Mouse (Mus musculus): Measurements from ENCODE around the gene Klf1. TPM values are rescaled to one million over a fixed set of nuclear protein-coding genes. Genes with fewer than 3 reads are reported as not detected.

Klf1 gene
- polyA plus RNA-seq, 1 experiment: 0.38 TPM

Other genes starting within 250 kb of the Klf1 start
- 28.1 and 39.5 TPM in 2 replicates for gene Ier2, start 239.1 kb upstream of the Klf1 start, polyA plus RNA-seq (2012; rRNA removed)
- gene Trmt1, start 215.6 kb upstream of the Klf1 start, polyA plus RNA-seq (2012; rRNA removed): 58.1 and 68.2 TPM in 2 replicates
- gene Nacc1, start 214.1 kb upstream of the Klf1 start, polyA plus RNA-seq (2012; rRNA removed): 71.5 and 96.6 TPM in 2 replicates
- 6.6 and 7.1 TPM in 2 replicates for gene Lyl1, start 200.5 kb upstream of the Klf1 start, polyA plus RNA-seq (2012; rRNA removed)
- gene G430095P16Rik, start 178.9 kb upstream of the Klf1 start, polyA plus RNA-seq (2012; rRNA removed): 0.12 and 0.18 TPM in 2 replicates
- 14.5 and 15.4 TPM in 2 replicates for gene Nfix, start 101.6 kb upstream of the Klf1 start, polyA plus RNA-seq (2012; rRNA removed)
- gene Dand5, start 79.1 kb upstream of the Klf1 start, polyA plus RNA-seq (2012; rRNA removed): 1.9 and 3.0 TPM in 2 replicates
- 13.4 and 22.8 TPM in 2 replicates for gene Gadd45gip1, start 70.4 kb upstream of the Klf1 start, polyA plus RNA-seq (2012; rRNA removed)
- gene Rad23a, start 61.3 kb upstream of the Klf1 start, polyA plus RNA-seq (2012; rRNA removed): 49.3 and 65.9 TPM in 2 replicates
- 402 and 404 TPM in 2 replicates for gene Calr, start 55.0 kb upstream of the Klf1 start, polyA plus RNA-seq (2012; rRNA removed)
- gene Farsa, start 44.9 kb upstream of the Klf1 start, polyA plus RNA-seq (2012; rRNA removed): 50.9 and 54.2 TPM in 2 replicates
- gene Syce2, start 29.8 kb upstream of the Klf1 start, polyA plus RNA-seq (2012; rRNA removed): 3.5 and 5.5 TPM in 2 replicates
- 38.6 and 64.2 TPM in 2 replicates for gene Gcdh, start 8.0 kb upstream of the Klf1 start, polyA plus RNA-seq (2012; rRNA removed)
- 8.4 and 8.7 TPM in 2 replicates for gene Dnase2a, start 6.6 kb downstream of the Klf1 start, polyA plus RNA-seq (2012; rRNA removed)
- 0.36 and 0.49 TPM in 2 replicates for gene Mast1, start 35.4 kb downstream of the Klf1 start, polyA plus RNA-seq (2012; rRNA removed)
- not detected in 2 replicates for gene Rtbdn, start 45.1 kb downstream of the Klf1 start, polyA plus RNA-seq (2012; rRNA removed)
- gene Gm49661, start 67.5 kb downstream of the Klf1 start, polyA plus RNA-seq (2012; rRNA removed): 1.2 and 1.4 TPM in 2 replicates
- gene Prdx2, start 67.7 kb downstream of the Klf1 start, polyA plus RNA-seq (2012; rRNA removed): 183 and 200 TPM in 2 replicates
- 48.2 and 52.8 TPM in 2 replicates for gene Rnaseh2a, start 67.8 kb downstream of the Klf1 start, polyA plus RNA-seq (2012; rRNA removed)
- gene Junb, start 76.8 kb downstream of the Klf1 start, polyA plus RNA-seq (2012; rRNA removed): 80.2 and 118 TPM in 2 replicates
- 33.8 and 49.0 TPM in 2 replicates for gene Hook2, start 88.7 kb downstream of the Klf1 start, polyA plus RNA-seq (2012; rRNA removed)
- gene Best2, start 112.6 kb downstream of the Klf1 start, polyA plus RNA-seq (2012; rRNA removed): 0.33 TPM in 1 of 2 replicates, not detected in the other
- 142 and 146 TPM in 2 replicates for gene Asna1, start 123.4 kb downstream of the Klf1 start, polyA plus RNA-seq (2012; rRNA removed)
- gene Trir, start 124.9 kb downstream of the Klf1 start, polyA plus RNA-seq (2012; rRNA removed): 93.9 and 101 TPM in 2 replicates
- gene Tnpo2, start 135.0 kb downstream of the Klf1 start, polyA plus RNA-seq (2012; rRNA removed): 34.5 and 50.7 TPM in 2 replicates
- gene Fbxw9, start 158.1 kb downstream of the Klf1 start, polyA plus RNA-seq (2012; rRNA removed): 33.9 and 40.8 TPM in 2 replicates
- gene Gm5741, start 166.1 kb downstream of the Klf1 start, polyA plus RNA-seq (2012; rRNA removed): 0.73 and 1.0 TPM in 2 replicates
- gene Dhps, start 169.8 kb downstream of the Klf1 start, polyA plus RNA-seq (2012; rRNA removed): 33.3 and 41.4 TPM in 2 replicates
- 121 and 139 TPM in 2 replicates for gene Wdr83os, start 178.8 kb downstream of the Klf1 start, polyA plus RNA-seq (2012; rRNA removed)
- gene Wdr83, start 179.4 kb downstream of the Klf1 start, polyA plus RNA-seq (2012; rRNA removed): 29.4 and 33.9 TPM in 2 replicates
- gene Man2b1, start 181.3 kb downstream of the Klf1 start, polyA plus RNA-seq (2012; rRNA removed): 37.4 and 64.2 TPM in 2 replicates
- 0.96 and 1.5 TPM in 2 replicates for gene Zfp791, start 221.2 kb downstream of the Klf1 start, polyA plus RNA-seq (2012; rRNA removed)
- gene Cks1brt, start 250.0 kb downstream of the Klf1 start, polyA plus RNA-seq (2012; rRNA removed): not detected in 2 replicates

All from large intestine, adult 2 months (tissue).